Mouse (Mus musculus): ENCODE data around the gene Cdh13.
A peak's percentile ranks its signal among the peaks of the same experiment; 100 is the strongest.

DNA sequence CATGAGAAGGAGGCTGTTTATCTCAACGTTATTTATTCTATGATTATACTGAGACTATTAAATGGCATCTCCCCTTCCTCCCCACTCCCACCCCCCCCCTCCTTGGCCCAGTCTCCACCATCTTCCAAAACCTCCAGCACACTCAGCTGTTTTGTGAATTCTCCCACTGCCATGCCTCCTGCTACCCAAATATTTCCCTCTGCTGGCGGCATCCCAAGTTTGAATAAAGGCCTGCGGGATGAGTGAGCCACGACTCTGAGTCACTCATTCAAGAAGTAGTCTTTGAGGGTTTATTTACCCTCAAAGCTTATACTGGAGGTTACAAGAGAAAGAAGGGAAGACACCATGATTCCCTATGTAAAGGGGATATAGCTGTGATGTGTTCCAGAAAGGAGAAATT is 59.7 kb downstream of the Cdh13 start:
- TF ChIP-seq CTCF (IDR thresholded peaks at IDR 0.05; ENCODE audit: control insufficient read depth, insufficient read depth, insufficient read length), result no peak
- TF ChIP-seq USF1 (IDR thresholded peaks at IDR 0.05; ENCODE audit: low read depth), result no peak
- TF ChIP-seq CEBPB (IDR thresholded peaks at IDR 0.05; ENCODE audit: low read depth), result no peak
- TF ChIP-seq MYOD1 (IDR thresholded peaks at IDR 0.05; ENCODE audit: control insufficient read depth, insufficient read length, low read depth), result no peak
- TF ChIP-seq MYOG (IDR thresholded peaks at IDR 0.05; ENCODE audit: control insufficient read depth, extremely low read depth, insufficient read length), result no peak
- TF ChIP-seq MAX (IDR thresholded peaks at IDR 0.05), result no peak
- TF ChIP-seq FOSL1 (IDR thresholded peaks at IDR 0.05; ENCODE audit: insufficient read depth, low read length, poor library complexity, severe bottlenecking), result peak; percentile 4
